Mouse (Mus musculus) forebrain, embryonic 14.5 days (tissue): ENCODE measurements around the gene Olfr181. TPM values are rescaled to one million over a fixed set of nuclear protein-coding genes. Genes with fewer than 3 reads are reported as not detected.

Experiments
- ATAC-seq: fragments of 200-750 bp; cut with Nextera tagmentation; 2 replicates; pipeline ENCODE4 v1.8.0; 2017; ENCODE audit warnings: mild to moderate bottlenecking, moderate library complexity
- DNase-seq: peaks from one replicate; pipeline ENCODE4 v3.0.0-alpha.2; 2015; ENCODE audit warnings: low spot score
- H3K27ac ChIP-seq: fragments of 300-500 bp; sonication (generic); 2 replicates; pipeline ENCODE4 v1.5.1; 2014; ENCODE audit warnings: low read depth, mild to moderate bottlenecking, control low read depth, low read length, moderate library complexity
- H3K27me3 ChIP-seq: fragments of 300-500 bp; sonication (generic); replicated peaks from 2 replicates; pipeline ENCODE4 v1.6.1; 2014; ENCODE audit warnings: low read length, control low read depth, mixed read lengths; ENCODE audit not compliant: control insufficient read depth, insufficient read depth
- H3K36me3 ChIP-seq: fragments of 300-500 bp; sonication (generic); 2 replicates; pipeline ENCODE4 v1.6.1; 2014; ENCODE audit warnings: low read length, control low read depth; ENCODE audit not compliant: control insufficient read depth, insufficient read depth
- H3K4me1 ChIP-seq: fragments of 300-500 bp; sonication (generic); 2 replicates; pipeline ENCODE4 v1.6.1; 2014; ENCODE audit warnings: antibody characterized with exemption, low read length, control low read depth; ENCODE audit not compliant: control insufficient read depth, insufficient read depth
- H3K4me2 ChIP-seq: fragments of 300-500 bp; sonication (generic); 2 replicates; pipeline ENCODE4 v1.6.1; 2014; ENCODE audit warnings: mild to moderate bottlenecking, control low read depth, low read length
- H3K4me3 ChIP-seq: fragments of 300-500 bp; sonication (generic); 2 replicates; pipeline ENCODE4 v1.5.1; 2014; ENCODE audit warnings: low read depth, low read length, control low read depth
- H3K9ac ChIP-seq: fragments of 300-500 bp; sonication (generic); 2 replicates; pipeline ENCODE4 v1.6.1; 2014; ENCODE audit warnings: mild to moderate bottlenecking, low read length, control low read depth, moderate library complexity
- H3K9me3 ChIP-seq: fragments of 300-500 bp; sonication (generic); replicated peaks from 2 replicates; pipeline ENCODE4 v1.6.1; 2016; ENCODE audit warnings: low read length, control low read depth, mixed read lengths; ENCODE audit not compliant: control insufficient read depth
- WGBS: fragments of 180-500 bp; shearing (Covaris S2); extraction: QIAGEN DNeasy Blood & Tissue Kit; methylation state at CpG from one replicate; pipeline ENCODE4 v1.1.7; 2014; 5-methylcytosine and 5-hydroxymethylcytosine counted together
- polyA plus RNA-seq: library from polyadenylated mRNA; unstranded; fragments of >200 nt; fragmentation: Nextera tagmentation; extraction: Ambion mirVana; gene quantifications from 2 replicates; pipeline ENCODE4 v1.2.1, GENCODE M21; 2014

Olfr181 gene
- not detected in 2 replicates for polyA plus RNA-seq

- 49% methylated on average over 1 of the region's 1 CpGs for WGBS
These were observed at the start of gene Olfr181 for GRCm38 (mm10) chr16:58928655-58929054. Gene Olfr181, minus strand, starts transcription at chr16:58928755.

GRCm38 (mm10) chr16:58929292-58929691 is 737 bp upstream of the Olfr181 start, which contains the start of gene Olfr180:
Gene Olfr180, minus strand, starts transcription at chr16:58929392.
- H3K9ac ChIP-seq, result no peak within 1 kb of the TSS
- H3K4me2 ChIP-seq, result no peak within 1 kb of the TSS
- no peaks in the 10 kb centered on the region for H3K36me3 ChIP-seq
- no peaks in the 10 kb centered on the region for H3K9me3 ChIP-seq
- H3K27ac ChIP-seq, result no peak within 1 kb of the TSS
- DNase-seq, result no peak
- H3K4me3 ChIP-seq, result no peak within 1 kb of the TSS
- no peaks in the 10 kb centered on the region for H3K4me1 ChIP-seq
- 83% methylated on average over 4 of the region's 4 CpGs for WGBS
- ATAC-seq, result no peak
- no peaks in the 10 kb centered on the region for H3K27me3 ChIP-seq

More at GRCm38 (mm10) chr16:58928655-58929054, at the start of gene Olfr181:
- DNase-seq (no peak), ATAC-seq (no peak)
- Histone ChIP-seq H3K9me3 (no peaks in the 10 kb centered on the region), H3K27ac (no peak within 1 kb of the TSS), H3K9ac (no peak within 1 kb of the TSS), H3K27me3 (no peaks in the 10 kb centered on the region), H3K4me1 (no peaks in the 10 kb centered on the region), H3K36me3 (no peaks in the 10 kb centered on the region), H3K4me3 (no peak within 1 kb of the TSS), H3K4me2 (no peak within 1 kb of the TSS)

GRCm38 (mm10) chr16:58891963-58892362 is 36.6 kb downstream of the Olfr181 start, which contains the start of gene Olfr178:
Gene Olfr178, minus strand, starts transcription at chr16:58892063.
- no peaks in the 10 kb centered on the region for H3K36me3 ChIP-seq
- no peak within 1 kb of the TSS for H3K9ac ChIP-seq
- H3K4me3 ChIP-seq, result no peak within 1 kb of the TSS
- no peak for ATAC-seq
- H3K4me2 ChIP-seq, result no peak within 1 kb of the TSS
- H3K27ac ChIP-seq, result no peak within 1 kb of the TSS
- no peaks in the 10 kb centered on the region for H3K27me3 ChIP-seq
- 95% methylated on average over 3 of the region's 3 CpGs for WGBS
- H3K4me1 ChIP-seq, result no peaks in the 10 kb centered on the region
- DNase-seq, result no peak
- H3K9me3 ChIP-seq, result no peaks in the 10 kb centered on the region

GRCm38 (mm10) chr16:58884416-58884815 is 44.1 kb downstream of the Olfr181 start:
- Histone ChIP-seq H3K9me3 (no peaks in the 10 kb centered on the region), H3K36me3 (no peaks in the 10 kb centered on the region), H3K4me2 (no peak overlapping the region), H3K27ac (no peak overlapping the region), H3K4me1 (no peaks in the 10 kb centered on the region), H3K4me3 (no peak overlapping the region), H3K9ac (no peak overlapping the region), H3K27me3 (no peaks in the 10 kb centered on the region)
- DNase-seq (no peak), ATAC-seq (no peak)
- WGBS, result 94% methylated on average over 2 of the region's 2 CpGs

Other genes starting within 250 kb of the Olfr181 start
- not detected in 2 replicates for gene Gpr15, start 209.7 kb downstream of the Olfr181 start, polyA plus RNA-seq
- gene Cldnd1, start 200.8 kb downstream of the Olfr181 start, polyA plus RNA-seq, result 134 and 145 TPM in 2 replicates
- gene Olfr172, start 165.6 kb downstream of the Olfr181 start, polyA plus RNA-seq, result not detected in 2 replicates
- not detected in 2 replicates for gene Olfr173, start 128.5 kb downstream of the Olfr181 start, polyA plus RNA-seq
- not detected in 2 replicates for gene Olfr175-ps1, start 102.0 kb downstream of the Olfr181 start, polyA plus RNA-seq
- not detected in 2 replicates for gene Olfr177, start 54.0 kb downstream of the Olfr181 start, polyA plus RNA-seq
- not detected in 2 replicates for gene Olfr178, start 36.7 kb downstream of the Olfr181 start, polyA plus RNA-seq
- gene Olfr180, start 637 bp upstream of the Olfr181 start, polyA plus RNA-seq, result not detected in 2 replicates
- gene Olfr183, start 66.6 kb upstream of the Olfr181 start, polyA plus RNA-seq, result not detected in 2 replicates
- gene Olfr186, start 101.5 kb upstream of the Olfr181 start, polyA plus RNA-seq, result not detected in 2 replicates
- not detected in 2 replicates for gene Olfr187, start 111.0 kb upstream of the Olfr181 start, polyA plus RNA-seq
- not detected in 2 replicates for gene Olfr190, start 149.2 kb upstream of the Olfr181 start, polyA plus RNA-seq
- gene Olfr191, start 161.1 kb upstream of the Olfr181 start, polyA plus RNA-seq, result not detected in 2 replicates
- gene Olfr193, start 183.1 kb upstream of the Olfr181 start, polyA plus RNA-seq, result not detected in 2 replicates
- gene Olfr194, start 192.3 kb upstream of the Olfr181 start, polyA plus RNA-seq, result not detected in 2 replicates
- not detected in 2 replicates for gene Olfr195, start 218.3 kb upstream of the Olfr181 start, polyA plus RNA-seq
- gene Olfr196, start 241.7 kb upstream of the Olfr181 start, polyA plus RNA-seq, result not detected in 2 replicates